Mouse (Mus musculus) ovary, postnatal 36 days (tissue): ENCODE results near the gene Nptx1.
A peak's percentile ranks its signal among the peaks of the same experiment; 100 is the strongest.

Experiments used
- DNase-seq: peaks from one replicate; pipeline ENCODE4 v3.0.0; 2022; ENCODE audit warnings: low spot score, mixed read lengths

Gene Nptx1

GRCm38 (mm10) chr11:119522779-119523178, 24.8 kb downstream of the Nptx1 start:
- peak; percentile 37 for DNase-seq

GRCm38 (mm10) chr11:119521920-119522710, 25.4 kb downstream of the Nptx1 start:
- no peak for DNase-seq

GRCm38 (mm10) chr11:119520713-119521063, 26.9 kb downstream of the Nptx1 start:
- DNase-seq: no peak

- no peak for DNase-seq
Observed at GRCm38 (mm10) chr11:119520005-119520712, 27.4 kb downstream of the Nptx1 start.

- DNase-seq: no peak
Observed at GRCm38 (mm10) chr11:119519387-119519786, 28.2 kb downstream of the Nptx1 start.

GRCm38 (mm10) chr11:119516677-119517361, 30.7 kb downstream of the Nptx1 start:
- no peak for DNase-seq

GRCm38 (mm10) chr11:119515823-119516676, 31.5 kb downstream of the Nptx1 start:
- DNase-seq: no peak

- no peak for DNase-seq
Observed at GRCm38 (mm10) chr11:119514967-119515636, 32.5 kb downstream of the Nptx1 start.

- no peak for DNase-seq
Observed at GRCm38 (mm10) chr11:119514108-119514860, 33.3 kb downstream of the Nptx1 start.

- no peak for DNase-seq
Observed at GRCm38 (mm10) chr11:119513038-119513659, 34.4 kb downstream of the Nptx1 start.

- no peak for DNase-seq
Observed at GRCm38 (mm10) chr11:119509165-119509776, 38.3 kb downstream of the Nptx1 start.

GRCm38 (mm10) chr11:119507772-119508171, 39.8 kb downstream of the Nptx1 start:
- DNase-seq: no peak

GRCm38 (mm10) chr11:119506386-119506785, 41.2 kb downstream of the Nptx1 start:
- DNase-seq: no peak

GRCm38 (mm10) chr11:119503675-119504074, 43.9 kb downstream of the Nptx1 start:
- peak; percentile 70 for DNase-seq

- DNase-seq: no peak
Observed at GRCm38 (mm10) chr11:119500011-119500410, 47.5 kb downstream of the Nptx1 start.

- no peak for DNase-seq
Observed at GRCm38 (mm10) chr11:119499297-119499696, 48.3 kb downstream of the Nptx1 start.

GRCm38 (mm10) chr11:119497451-119497850, 50.1 kb downstream of the Nptx1 start:
- no peak for DNase-seq

- DNase-seq: no peak
Observed at GRCm38 (mm10) chr11:119496147-119496546, 51.4 kb downstream of the Nptx1 start.

GRCm38 (mm10) chr11:119493516-119493915, 54.0 kb downstream of the Nptx1 start:
- no peak for DNase-seq

GRCm38 (mm10) chr11:119492830-119493229, 54.7 kb downstream of the Nptx1 start:
- DNase-seq: no peak
